Mouse (Mus musculus) CD8-positive naive resting alpha-beta T cell, adult 57 days (primary cell): Measurements from ENCODE around the gene F2rl1. TPM values are rescaled to one million over a fixed set of nuclear protein-coding genes. Genes with fewer than 3 reads are reported as not detected.

ENCODE experiments used
- total RNA-seq: library from RNA; stranded (reverse); gene quantifications from one replicate; pipeline ENCODE4 v1.2.4, GENCODE M21; 2023

F2rl1 gene
- total RNA-seq = 26.3 TPM

DNA sequence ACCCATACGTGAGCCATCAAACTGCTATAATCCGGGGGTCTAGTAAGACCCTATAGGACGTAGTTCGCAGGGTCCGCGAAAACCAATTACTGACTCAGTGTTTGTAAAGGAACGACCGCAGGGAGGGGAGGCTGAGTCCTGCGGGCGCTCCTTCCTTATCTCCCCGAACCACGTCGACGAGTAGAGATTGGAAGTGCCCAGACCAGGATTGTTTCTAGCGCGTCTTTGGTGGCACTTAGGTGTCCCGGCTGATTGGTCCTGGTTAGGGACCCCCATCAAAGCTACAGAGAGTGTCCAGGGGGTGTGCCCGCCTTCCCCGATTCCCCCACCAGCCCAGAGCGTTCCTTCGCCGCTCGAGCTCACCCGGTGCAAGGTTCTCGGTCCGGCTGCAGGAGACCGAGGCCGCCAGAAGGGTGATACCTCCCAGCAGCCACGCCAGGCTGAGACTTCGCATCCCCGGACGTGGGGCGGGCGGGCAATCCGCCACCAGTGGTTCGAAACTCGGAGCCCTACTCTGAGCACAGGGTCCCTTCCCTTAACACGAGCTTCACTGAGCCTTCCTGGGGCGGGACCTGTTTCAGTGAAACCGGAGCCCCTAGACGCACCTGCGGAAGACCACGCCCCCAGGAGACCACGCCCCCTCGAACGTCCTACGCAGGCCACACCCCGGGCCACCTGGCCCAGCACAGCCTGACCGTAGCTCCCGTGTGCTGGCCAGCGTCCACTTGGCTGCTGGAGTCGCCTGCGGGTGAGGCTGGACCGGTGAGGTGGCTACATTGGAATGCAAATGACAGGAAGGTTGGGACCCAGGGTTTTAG, at the start of gene F2rl1:
Gene F2rl1 (minus strand): TSS at position 554 of the 818 bp plus-strand sequence.

DNA sequence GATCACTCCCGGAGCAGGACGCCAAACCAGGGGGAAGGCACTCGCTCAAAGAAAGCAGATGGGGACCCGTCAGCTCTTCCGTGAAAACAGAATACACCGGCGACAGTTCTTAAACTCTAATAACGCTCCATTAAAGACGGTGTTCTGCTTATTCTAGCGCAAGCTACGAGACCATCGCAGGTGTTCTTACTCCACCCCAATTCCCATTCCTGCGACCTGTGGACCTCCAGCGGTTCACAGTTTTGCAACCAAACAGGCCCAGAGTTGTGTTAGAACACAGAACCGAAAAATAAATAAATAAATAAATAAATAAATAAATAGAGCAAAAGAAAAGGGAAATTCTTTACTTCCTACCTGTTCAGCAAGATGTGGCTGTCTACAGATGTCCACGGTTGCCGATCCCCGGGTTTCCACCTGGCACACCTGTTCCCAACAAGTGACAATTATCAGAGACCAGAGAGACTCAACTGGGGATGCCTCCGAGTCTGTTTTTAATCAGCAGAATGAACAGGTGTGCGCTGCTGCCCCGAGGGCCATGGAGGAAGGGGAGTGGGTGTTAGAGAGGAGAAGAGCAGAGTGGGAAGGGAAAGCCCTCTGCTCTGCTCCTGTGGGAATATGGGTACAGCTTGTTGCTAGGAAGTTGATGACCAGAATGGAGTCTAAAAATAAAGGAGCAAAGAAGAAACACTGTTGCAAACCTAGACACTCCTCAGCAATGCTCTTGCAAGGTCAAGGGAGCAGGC, 46.2 kb downstream of the F2rl1 start, which contains the start of gene S100z:
Gene S100z (minus strand): TSS at position 51 of the 743 bp plus-strand sequence.

Other genes starting within 250 kb of the F2rl1 start
- 14.2 TPM for gene Zbed3, start 201.6 kb downstream of the F2rl1 start, total RNA-seq
- 44.6 TPM for gene Aggf1, start 149.9 kb downstream of the F2rl1 start, total RNA-seq
- not detected for gene Crhbp, start 80.3 kb downstream of the F2rl1 start, total RNA-seq
- gene S100z, start 46.5 kb downstream of the F2rl1 start, total RNA-seq = not detected
- gene F2r, start 93.3 kb upstream of the F2rl1 start, total RNA-seq = 34.1 TPM
- 0.34 TPM for gene F2rl2, start 171.6 kb upstream of the F2rl1 start, total RNA-seq